Mouse (Mus musculus): ENCODE data around the gene Dmrt3. TPM values are rescaled to one million over a fixed set of nuclear protein-coding genes. Genes with fewer than 3 reads are reported as not detected.

Dmrt3 gene
- 0.43 and 1.3 TPM in 2 replicates for polyA plus RNA-seq (2014; fragmentation: Nextera tagmentation; extraction: Ambion mirVana)

DNA sequence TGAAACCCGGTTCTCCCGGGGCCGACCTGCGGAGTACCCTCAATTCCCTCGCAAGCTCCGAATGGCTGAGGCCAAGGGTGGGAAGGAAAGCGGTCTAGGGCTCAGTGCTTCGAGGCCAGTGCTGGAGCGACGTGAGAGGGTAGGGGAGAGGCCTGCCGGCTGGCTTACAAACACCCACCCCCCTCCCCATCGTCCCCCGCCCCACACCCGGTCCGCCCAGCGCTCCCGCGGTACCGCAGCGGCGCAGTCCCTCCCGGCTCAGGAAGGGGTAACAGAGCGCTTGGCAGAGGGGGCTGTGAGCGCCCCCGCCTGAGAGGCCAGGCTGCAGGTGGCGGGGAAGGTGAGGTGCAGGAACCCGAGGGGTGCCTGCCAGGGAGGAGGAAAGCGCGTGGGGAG is at the start of gene Dmrt3:
Gene Dmrt3 (plus strand): TSS at position 287 of the 396 bp plus-strand sequence.
- H3K27me3 ChIP-seq (ENCODE audit: control insufficient read depth, insufficient read depth, low read length), result peaks cover 98% of the 10 kb centered on the region
- H3K4me2 ChIP-seq, result peak within 1 kb of the TSS; percentile 64
- H3K4me1 ChIP-seq (ENCODE audit: control insufficient read depth, insufficient read depth, low read length), result peaks cover 31% of the 10 kb centered on the region
- no peak within 1 kb of the TSS for H3K27ac ChIP-seq (ENCODE audit: low read depth, low read length)
- 1% methylated on average over 22 of the region's 29 CpGs for WGBS
- no peaks in the 10 kb centered on the region for H3K9me3 ChIP-seq (ENCODE audit: control insufficient read depth, low read length)
- ATAC-seq (ENCODE audit: low FRiP score) (peak; percentile 38; the same call in 1 of the 2 replicates), DNase-seq (ENCODE audit: low spot score, missing footprints) (peak; percentile 94)
- peak within 1 kb of the TSS; percentile 48 for H3K9ac ChIP-seq (ENCODE audit: low read length)
- H3K36me3 ChIP-seq (ENCODE audit: control insufficient read depth, insufficient read depth, low read length), result no peaks in the 10 kb centered on the region
- H3K4me3 ChIP-seq (ENCODE audit: low read depth, low read length), result peak within 1 kb of the TSS; percentile 36

DNA sequence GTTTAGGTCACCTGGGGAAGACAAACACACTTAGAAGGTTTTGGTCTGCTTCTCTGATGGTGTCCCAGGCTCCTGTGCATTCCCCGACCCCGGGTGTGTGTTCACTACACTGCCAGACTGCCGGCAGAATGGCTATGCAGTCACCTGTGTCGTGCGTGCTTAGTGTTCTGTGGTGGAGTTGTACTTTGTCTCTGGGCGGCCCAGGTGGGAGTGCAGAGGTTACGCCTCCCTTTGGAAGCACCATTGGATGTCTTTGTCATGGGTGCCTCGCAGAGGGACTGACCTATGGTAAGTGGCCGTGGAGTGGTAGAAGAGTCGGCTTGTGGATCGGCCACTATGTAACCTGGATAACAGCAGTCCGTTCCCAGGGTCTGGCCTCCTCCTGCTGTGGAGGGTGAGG is 45.7 kb upstream of the Dmrt3 start:
- 81% methylated on average over 12 of the region's 12 CpGs for WGBS
- no peaks in the 10 kb centered on the region for H3K4me1 ChIP-seq (ENCODE audit: control insufficient read depth, insufficient read depth, low read length)

DNA sequence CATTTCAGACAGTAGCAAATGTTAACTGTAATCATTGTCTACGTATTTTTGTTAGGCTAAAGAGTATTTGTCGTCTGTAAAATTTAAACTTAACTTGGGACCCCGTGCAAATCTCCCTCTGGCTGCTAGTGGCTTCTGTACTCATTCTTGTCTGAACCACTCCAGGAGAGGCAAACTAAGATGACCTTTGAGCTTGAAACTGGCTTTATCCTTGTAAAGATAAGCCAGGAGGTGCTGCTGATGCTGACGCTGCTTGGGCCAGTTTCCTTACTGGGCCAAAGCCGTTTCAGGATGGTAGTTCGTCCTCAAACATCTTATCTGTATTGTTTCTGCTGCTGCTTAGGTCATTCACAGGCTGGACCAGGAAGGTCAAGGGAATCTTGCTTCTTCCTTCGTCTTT is 40.3 kb upstream of the Dmrt3 start:
- no peak overlapping the region for H3K4me3 ChIP-seq (ENCODE audit: low read depth, low read length)
- H3K36me3 ChIP-seq (ENCODE audit: control insufficient read depth, insufficient read depth, low read length), result no peaks in the 10 kb centered on the region
- no peak for DNase-seq (ENCODE audit: low spot score, missing footprints)
- ATAC-seq (ENCODE audit: low FRiP score), result no peak
- no peak overlapping the region for H3K9ac ChIP-seq (ENCODE audit: low read length)
- H3K27me3 ChIP-seq (ENCODE audit: control insufficient read depth, insufficient read depth, low read length), result no peaks in the 10 kb centered on the region
- no peak overlapping the region for H3K27ac ChIP-seq (ENCODE audit: low read depth, low read length)
- WGBS, result 84% methylated on average over 7 of the region's 7 CpGs
- no peaks in the 10 kb centered on the region for H3K9me3 ChIP-seq (ENCODE audit: control insufficient read depth, low read length)
- no peaks in the 10 kb centered on the region for H3K4me1 ChIP-seq (ENCODE audit: control insufficient read depth, insufficient read depth, low read length)
- no peak overlapping the region for H3K4me2 ChIP-seq

More for the DNA sequence above, 45.7 kb upstream of the Dmrt3 start:
- ATAC-seq (ENCODE audit: low FRiP score) (no peak), DNase-seq (ENCODE audit: low spot score, missing footprints) (no peak)
- no peaks in the 10 kb centered on the region for H3K36me3 ChIP-seq (ENCODE audit: control insufficient read depth, insufficient read depth, low read length)
- H3K9ac ChIP-seq (ENCODE audit: low read length), result no peak overlapping the region
- no peak overlapping the region for H3K27ac ChIP-seq (ENCODE audit: low read depth, low read length)
- peaks cover 4% of the 10 kb centered on the region; the same call in 1 of the 2 replicates for H3K9me3 ChIP-seq (ENCODE audit: control insufficient read depth, low read length)
- H3K4me3 ChIP-seq (ENCODE audit: low read depth, low read length), result no peak overlapping the region
- no peak overlapping the region for H3K4me2 ChIP-seq
- H3K27me3 ChIP-seq (ENCODE audit: control insufficient read depth, insufficient read depth, low read length), result no peaks in the 10 kb centered on the region

DNA sequence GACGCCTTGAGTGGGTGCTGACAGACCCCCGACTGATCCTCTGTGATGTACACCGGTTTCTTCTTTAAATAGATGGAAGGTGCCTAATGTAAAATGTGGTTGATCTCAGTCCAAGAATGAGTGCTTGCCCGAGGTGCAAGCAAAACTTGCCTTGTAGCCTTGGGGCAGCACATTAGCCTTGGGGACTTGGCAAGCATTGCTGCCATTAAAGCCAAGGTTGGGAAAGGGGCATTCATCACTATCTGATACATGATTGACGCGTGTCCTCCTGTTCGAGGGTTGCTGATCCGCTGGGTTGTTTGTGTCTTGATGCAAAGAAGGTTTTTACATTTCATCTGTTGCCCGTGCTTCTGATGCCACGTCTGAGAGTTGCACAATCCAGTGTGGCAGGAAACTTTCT is 35.7 kb upstream of the Dmrt3 start:
- H3K9ac ChIP-seq (ENCODE audit: low read length), result no peak overlapping the region
- ATAC-seq (ENCODE audit: low FRiP score), result no peak
- H3K4me2 ChIP-seq, result no peak overlapping the region
- H3K27me3 ChIP-seq (ENCODE audit: control insufficient read depth, insufficient read depth, low read length), result no peaks in the 10 kb centered on the region
- 60% methylated on average over 10 of the region's 10 CpGs for WGBS
- H3K4me1 ChIP-seq (ENCODE audit: control insufficient read depth, insufficient read depth, low read length), result peaks cover 7% of the 10 kb centered on the region
- DNase-seq (ENCODE audit: low spot score, missing footprints), result no peak
- no peak overlapping the region for H3K4me3 ChIP-seq (ENCODE audit: low read depth, low read length)
- no peaks in the 10 kb centered on the region for H3K9me3 ChIP-seq (ENCODE audit: control insufficient read depth, low read length)
- no peak overlapping the region for H3K27ac ChIP-seq (ENCODE audit: low read depth, low read length)
- H3K36me3 ChIP-seq (ENCODE audit: control insufficient read depth, insufficient read depth, low read length), result no peaks in the 10 kb centered on the region

DNA sequence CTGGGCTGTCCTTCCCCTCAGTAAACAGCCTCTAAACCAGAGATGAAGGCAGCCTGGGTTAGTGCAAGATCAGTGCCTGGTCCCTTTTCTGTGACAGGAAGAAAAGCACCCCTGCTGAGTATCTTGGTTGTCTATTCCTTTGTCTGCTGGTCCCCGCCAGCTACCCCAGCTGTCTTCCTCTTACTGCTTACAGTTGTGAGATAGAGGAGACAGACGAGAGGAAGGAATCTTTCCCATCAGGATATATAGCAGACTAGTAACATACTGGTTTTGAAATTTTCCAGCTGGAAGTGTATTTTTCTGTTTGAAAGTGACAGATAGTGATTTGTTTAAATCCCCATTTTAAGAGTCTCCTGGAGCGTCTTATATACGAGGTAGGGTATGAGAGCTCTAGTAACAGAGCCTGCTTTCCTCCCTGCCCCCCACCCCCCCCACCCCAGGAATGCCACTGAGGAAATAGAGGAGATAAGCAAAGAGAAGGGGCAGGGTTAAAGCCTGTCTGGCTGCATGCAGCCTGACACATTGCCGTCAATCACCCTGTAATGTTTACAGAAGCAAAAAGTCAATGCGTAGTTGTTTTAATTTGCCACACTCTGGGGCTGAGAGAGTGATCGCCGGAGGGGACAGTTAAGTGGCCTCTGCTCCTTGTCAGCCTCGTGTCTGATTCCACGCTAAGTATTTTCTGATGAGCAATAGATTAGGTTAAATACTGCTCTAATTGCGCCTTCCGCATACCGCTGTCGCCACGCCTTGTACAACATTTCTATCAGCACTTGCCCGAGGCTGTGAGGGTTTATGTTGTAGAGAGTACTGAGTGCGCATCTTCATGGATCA is 34.9 kb upstream of the Dmrt3 start:
- DNase-seq (ENCODE audit: low spot score, missing footprints) (peak; percentile 90), ATAC-seq (ENCODE audit: low FRiP score) (0 out of 2 replicates have a peak, but pooled peaks have one; percentile 50)
- H3K4me1 ChIP-seq (ENCODE audit: control insufficient read depth, insufficient read depth, low read length), result peaks cover 7% of the 10 kb centered on the region
- whole genome bisulfite sequencing, result 15% methylated on average over 17 of the region's 17 CpGs
- H3K36me3 ChIP-seq (ENCODE audit: control insufficient read depth, insufficient read depth, low read length), result no peaks in the 10 kb centered on the region
- no peaks in the 10 kb centered on the region for H3K27me3 ChIP-seq (ENCODE audit: control insufficient read depth, insufficient read depth, low read length)
- no peak overlapping the region for H3K9ac ChIP-seq (ENCODE audit: low read length)
- no peaks in the 10 kb centered on the region for H3K9me3 ChIP-seq (ENCODE audit: control insufficient read depth, low read length)
- H3K4me3 ChIP-seq (ENCODE audit: low read depth, low read length), result no peak overlapping the region
- H3K4me2 ChIP-seq, result peak overlapping the region; percentile 7; the same call in 1 of the 2 replicates
- H3K27ac ChIP-seq (ENCODE audit: low read depth, low read length), result no peak overlapping the region

DNA sequence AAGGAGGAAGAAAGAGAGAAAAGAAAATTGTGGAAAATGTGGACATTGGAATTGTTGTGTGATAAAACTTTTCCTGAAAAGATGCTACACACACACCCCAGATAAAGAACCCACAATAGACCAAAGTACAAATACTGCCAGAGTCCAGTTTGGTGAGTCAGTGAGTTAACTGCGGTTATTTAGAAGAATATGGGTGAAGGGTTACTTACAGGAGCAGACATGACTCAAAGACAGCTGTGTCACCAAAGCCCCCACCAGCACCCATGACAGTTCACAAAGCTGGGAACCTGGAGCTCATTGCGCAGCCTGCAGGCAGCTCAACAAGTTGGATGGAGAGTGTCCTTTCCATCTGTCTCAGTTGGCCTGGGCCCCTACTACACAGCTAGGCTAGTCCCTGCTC is 31.7 kb upstream of the Dmrt3 start:
- 100% methylated on average over 2 of the region's 2 CpGs for WGBS
- no peak for DNase-seq (ENCODE audit: low spot score, missing footprints)
- H3K27ac ChIP-seq (ENCODE audit: low read depth, low read length), result no peak overlapping the region
- H3K9me3 ChIP-seq (ENCODE audit: control insufficient read depth, low read length), result no peaks in the 10 kb centered on the region
- H3K9ac ChIP-seq (ENCODE audit: low read length), result no peak overlapping the region
- H3K4me1 ChIP-seq (ENCODE audit: control insufficient read depth, insufficient read depth, low read length), result peaks cover 7% of the 10 kb centered on the region
- H3K4me3 ChIP-seq (ENCODE audit: low read depth, low read length), result no peak overlapping the region
- ATAC-seq (ENCODE audit: low FRiP score), result no peak
- H3K36me3 ChIP-seq (ENCODE audit: control insufficient read depth, insufficient read depth, low read length), result no peaks in the 10 kb centered on the region
- H3K27me3 ChIP-seq (ENCODE audit: control insufficient read depth, insufficient read depth, low read length), result no peaks in the 10 kb centered on the region
- no peak overlapping the region for H3K4me2 ChIP-seq

DNA sequence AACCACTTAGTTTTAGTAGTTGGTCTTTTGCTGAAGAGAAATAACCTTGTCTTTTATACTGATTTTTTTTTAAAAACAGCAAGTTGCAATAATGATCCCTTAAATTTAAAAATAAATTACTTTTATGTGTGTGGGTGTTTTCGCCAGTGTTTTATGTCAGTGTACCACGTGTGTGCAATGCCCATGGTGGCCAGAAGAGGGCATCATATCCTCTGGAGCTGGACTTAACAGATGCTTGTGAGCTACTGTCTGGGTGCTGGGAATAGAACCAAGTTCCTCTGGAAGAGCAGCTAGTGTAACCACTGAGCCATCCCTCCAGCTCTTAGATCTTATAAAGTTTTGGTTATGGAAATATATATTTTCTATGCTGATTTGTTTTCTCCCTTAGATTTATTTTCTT is 30.7 kb upstream of the Dmrt3 start:
- Histone ChIP-seq H3K4me2 (no peak overlapping the region), H3K36me3 (ENCODE audit: control insufficient read depth, insufficient read depth, low read length) (no peaks in the 10 kb centered on the region), H3K27ac (ENCODE audit: low read depth, low read length) (no peak overlapping the region), H3K9me3 (ENCODE audit: control insufficient read depth, low read length) (no peaks in the 10 kb centered on the region), H3K9ac (ENCODE audit: low read length) (no peak overlapping the region), H3K4me1 (ENCODE audit: control insufficient read depth, insufficient read depth, low read length) (peaks cover 7% of the 10 kb centered on the region), H3K4me3 (ENCODE audit: low read depth, low read length) (no peak overlapping the region), H3K27me3 (ENCODE audit: control insufficient read depth, insufficient read depth, low read length) (no peaks in the 10 kb centered on the region)
- WGBS, result 91% methylated on average over 2 of the region's 2 CpGs
- ATAC-seq (ENCODE audit: low FRiP score) (no peak), DNase-seq (ENCODE audit: low spot score, missing footprints) (no peak)

DNA sequence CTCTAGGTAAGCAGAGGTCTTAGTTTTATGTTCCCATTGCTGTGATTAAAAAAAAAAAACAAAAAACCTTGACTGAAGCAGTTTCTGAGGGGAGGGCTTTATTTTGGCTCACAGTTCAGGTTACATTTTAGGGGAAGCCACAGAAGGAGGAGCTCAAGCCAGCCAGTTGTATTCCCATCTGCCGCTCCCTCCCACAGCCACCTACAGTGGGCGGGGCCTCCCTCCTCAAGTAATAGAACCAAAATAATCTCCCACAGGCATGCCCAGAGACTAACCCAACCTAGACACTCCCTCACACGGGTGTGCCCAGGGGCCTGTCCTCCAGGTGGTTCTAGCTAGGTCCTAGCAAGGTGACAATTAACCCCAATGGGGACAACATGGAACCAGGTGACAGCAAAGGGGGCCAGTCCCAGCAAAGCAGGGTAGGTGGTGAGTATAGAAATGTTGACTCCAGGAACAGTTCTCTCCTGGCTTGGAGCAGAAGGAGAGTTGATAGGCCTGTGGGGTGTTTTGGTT is 12.3 kb upstream of the Dmrt3 start:
- DNase-seq (ENCODE audit: low spot score, missing footprints) (peak; percentile 82), ATAC-seq (ENCODE audit: low FRiP score) (no peak)
- no peak overlapping the region for H3K9ac ChIP-seq (ENCODE audit: low read length)
- H3K36me3 ChIP-seq (ENCODE audit: control insufficient read depth, insufficient read depth, low read length), result no peaks in the 10 kb centered on the region
- 62% methylated on average over 3 of the region's 3 CpGs for WGBS
- no peak overlapping the region for H3K4me3 ChIP-seq (ENCODE audit: low read depth, low read length)
- 0 out of 2 replicates have a peak, but pooled peaks cover 2% of the 10 kb centered on the region for H3K4me1 ChIP-seq (ENCODE audit: control insufficient read depth, insufficient read depth, low read length)
- no peaks in the 10 kb centered on the region for H3K9me3 ChIP-seq (ENCODE audit: control insufficient read depth, low read length)
- H3K27me3 ChIP-seq (ENCODE audit: control insufficient read depth, insufficient read depth, low read length), result peaks cover 43% of the 10 kb centered on the region
- H3K27ac ChIP-seq (ENCODE audit: low read depth, low read length), result no peak overlapping the region
- H3K4me2 ChIP-seq, result no peak overlapping the region

DNA sequence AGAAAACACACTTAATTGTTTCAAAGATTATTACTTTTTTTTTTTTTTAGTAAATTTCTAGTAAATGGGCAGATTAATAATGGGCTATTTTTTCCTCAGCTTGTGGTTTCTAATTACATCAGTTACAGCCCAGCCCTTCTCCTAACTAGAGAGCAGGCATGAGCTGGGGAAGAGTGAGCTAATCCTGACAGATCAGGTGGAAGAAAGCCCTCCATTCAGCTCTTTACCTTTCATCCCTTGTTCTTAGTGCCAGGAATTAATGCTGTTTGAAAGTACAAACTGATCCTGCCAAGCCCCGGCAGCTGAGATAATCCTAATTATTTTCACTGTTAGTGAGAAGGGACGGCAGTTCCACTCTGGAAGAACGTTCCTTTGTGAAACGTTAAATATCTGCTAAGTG is 11.5 kb upstream of the Dmrt3 start:
- ATAC-seq (ENCODE audit: low FRiP score) (no peak), DNase-seq (ENCODE audit: low spot score, missing footprints) (peak; percentile 84)
- Histone ChIP-seq H3K9ac (ENCODE audit: low read length) (no peak overlapping the region), H3K36me3 (ENCODE audit: control insufficient read depth, insufficient read depth, low read length) (no peaks in the 10 kb centered on the region), H3K4me2 (no peak overlapping the region), H3K4me1 (ENCODE audit: control insufficient read depth, insufficient read depth, low read length) (0 out of 2 replicates have a peak, but pooled peaks cover 2% of the 10 kb centered on the region), H3K27ac (ENCODE audit: low read depth, low read length) (no peak overlapping the region), H3K27me3 (ENCODE audit: control insufficient read depth, insufficient read depth, low read length) (peaks cover 50% of the 10 kb centered on the region), H3K9me3 (ENCODE audit: control insufficient read depth, low read length) (no peaks in the 10 kb centered on the region), H3K4me3 (ENCODE audit: low read depth, low read length) (no peak overlapping the region)
- WGBS, result 3% methylated on average over 4 of the region's 4 CpGs

Data from midbrain, embryonic 11.5 days (tissue).